Mouse (Mus musculus): ENCODE measurements around the gene Zranb2.

GRCm38 (mm10) chr3:157502216-157502615 lies 31.7 kb upstream of the Zranb2 start:
- no peak for TF ChIP-seq CTCF (IDR thresholded peaks at IDR 0.05; ENCODE audit: low read depth, low read length)
- no peak for TF ChIP-seq GATA1 (IDR thresholded peaks at IDR 0.05; ENCODE audit: borderline replicate concordance, low read length)
